Comparison of ENCODE assay signal across 18 mouse cellular contexts in the genomic region with DNA sequence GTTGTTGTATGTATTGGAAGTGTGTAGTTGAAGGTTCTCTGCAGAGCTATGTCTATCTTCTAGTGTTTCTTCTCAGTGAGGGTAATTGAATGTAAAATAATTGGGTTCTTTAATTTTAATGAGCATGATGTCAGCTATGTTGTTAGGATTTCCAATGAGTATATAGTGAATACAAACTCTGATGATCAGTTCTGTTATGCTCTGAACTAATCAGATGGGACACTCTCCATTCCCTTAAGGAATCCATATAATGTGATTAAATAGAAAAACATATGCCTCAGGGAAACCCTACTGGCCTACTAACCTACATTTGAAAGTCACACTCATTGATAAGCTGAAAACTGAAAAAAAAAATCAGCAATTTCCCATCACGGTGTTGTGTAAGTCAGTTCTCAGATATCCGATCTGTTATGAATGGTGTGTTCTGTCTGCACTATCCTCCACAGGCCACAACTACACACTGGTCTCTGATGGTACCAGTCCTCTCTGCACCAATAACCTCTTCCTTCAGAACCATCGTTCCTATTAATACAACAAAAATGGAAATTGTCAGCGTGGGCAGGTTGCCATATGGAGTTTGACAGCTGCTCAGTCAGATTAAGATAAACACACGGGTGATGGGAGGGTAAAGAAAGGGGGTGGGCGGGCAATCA.
DNase-seq lines count a peak whose midpoint lies in the region; ATAC-seq and TF ChIP-seq lines count a peak whose summit lies in the region.
"Had no signal": no experiment of that assay in that cellular context is flagged by ENCODE, and none has a peak within 500 bp of the region (broad histone marks: within the 10 kb centered on the region; RNA-seq: fewer than 3 reads in every experiment).

No protein-coding gene starts in this region.

- no peak overlapping the region for H3K27ac ChIP-seq in forebrain, embryonic 13.5 days
- H3K27ac ChIP-seq in forebrain, embryonic 11.5 days (ENCODE audit: low read depth, low read length) = no peak overlapping the region
- H3K27ac ChIP-seq in midbrain, embryonic 12.5 days (replicated peaks) = no peak overlapping the region
- H3K27ac ChIP-seq in midbrain, embryonic 11.5 days (ENCODE audit: low read depth, low read length) = no peak overlapping the region
- H3K27ac ChIP-seq: embryonic facial prominence, embryonic 15.5 days; hindbrain, embryonic 15.5 days; stomach, embryonic 15.5 days had no signal

- TF ChIP-seq CTCF in brain, embryonic 14.5 days (IDR thresholded peaks at IDR 0.05; ENCODE audit: borderline replicate concordance, extremely low read depth, insufficient read depth, insufficient read length) = no peak

- intact Hi-C loops in left cerebral cortex, postnatal 25 days (cut with DNase I) = loop anchor here (5.0 to 10.0 kb wide), 4 partner anchors 68 to 225 kb away; no protein-coding TSS in a partner anchor

- H3K9me3 ChIP-seq in forebrain, embryonic 13.5 days (replicated peaks) = no peaks in the 10 kb centered on the region
- no peaks in the 10 kb centered on the region for H3K9me3 ChIP-seq in forebrain, embryonic 11.5 days (ENCODE audit: control insufficient read depth, low read length)
- no peaks in the 10 kb centered on the region for H3K9me3 ChIP-seq in midbrain, embryonic 12.5 days
- no peaks in the 10 kb centered on the region for H3K9me3 ChIP-seq in midbrain, embryonic 11.5 days (ENCODE audit: control insufficient read depth, low read length)
- H3K9me3 ChIP-seq: embryonic facial prominence, embryonic 15.5 days; hindbrain, embryonic 15.5 days; stomach, embryonic 15.5 days had no signal

- ATAC-seq in forebrain, embryonic 13.5 days = 0 out of 2 replicates have a peak, but pooled peaks have one; percentile 43
- ATAC-seq in forebrain, embryonic 11.5 days (replicated peaks; ENCODE audit: low FRiP score) = no peak
- peak; percentile 53; the same call in 1 of the 2 replicates for ATAC-seq in midbrain, embryonic 12.5 days (ENCODE audit: low FRiP score, low read depth)
- no peak for ATAC-seq in midbrain, embryonic 11.5 days (ENCODE audit: low FRiP score)
- ATAC-seq: activated CD4-positive, CD25-positive, alpha-beta regulatory T cell, adult 4 months; liver, postnatal 0 days had no signal

- WGBS in forebrain, embryonic 13.5 days = 60% methylated on average over 6 of the region's 6 CpGs
- 82% methylated on average over 6 of the region's 6 CpGs for WGBS in forebrain, embryonic 11.5 days
- 50% methylated on average over 6 of the region's 6 CpGs for WGBS in midbrain, embryonic 12.5 days
- 66% methylated on average over 6 of the region's 6 CpGs for WGBS in midbrain, embryonic 11.5 days

- no peak for DNase-seq in forebrain, embryonic 11.5 days (ENCODE audit: low spot score)
- no peak for DNase-seq in midbrain, embryonic 11.5 days (ENCODE audit: low spot score, missing footprints)
- peak; percentile 37 for DNase-seq in brain, embryonic 14.5 days (ENCODE audit: low read depth)
- DNase-seq in left cerebral cortex, postnatal 25 days (ENCODE audit: low spot score in 2 of 2) = peak; percentile 27 to 49
- no peak for DNase-seq in embryo, embryonic 9.5 days (ENCODE audit: extremely low spot score)
- no peak for DNase-seq in c-Kit-positive CD71-positive TER-119-positive erythroid progenitor cells, embryonic 14.5 days (ENCODE audit: low spot score)
- DNase-seq: cerebellum, adult 11 months; gastrocnemius, postnatal 25 days; heart, postnatal 10 days; kidney, adult 18-20 months; liver, postnatal 0 days; lung, postnatal 36 days had no signal

- no peak overlapping the region for H3K4me2 ChIP-seq in forebrain, embryonic 13.5 days
- no peak overlapping the region for H3K4me2 ChIP-seq in forebrain, embryonic 11.5 days (ENCODE audit: low read depth, low read length, severe bottlenecking)
- H3K4me2 ChIP-seq in midbrain, embryonic 12.5 days (replicated peaks) = no peak overlapping the region
- no peak overlapping the region for H3K4me2 ChIP-seq in midbrain, embryonic 11.5 days
- H3K4me2 ChIP-seq: embryonic facial prominence, embryonic 15.5 days; stomach, embryonic 15.5 days had no signal

- no peak for TF ChIP-seq POLR2A in brain, embryonic 14.5 days (IDR thresholded peaks at IDR 0.05; ENCODE audit: borderline replicate concordance, extremely low read depth, insufficient read depth, insufficient read length, poor library complexity, severe bottlenecking)

- H3K4me3 ChIP-seq in forebrain, embryonic 13.5 days = no peak overlapping the region
- H3K4me3 ChIP-seq in forebrain, embryonic 11.5 days (ENCODE audit: low read depth, low read length) = no peak overlapping the region
- no peak overlapping the region for H3K4me3 ChIP-seq in midbrain, embryonic 12.5 days
- no peak overlapping the region for H3K4me3 ChIP-seq in midbrain, embryonic 11.5 days (ENCODE audit: low read depth, low read length)
- H3K4me3 ChIP-seq: embryonic facial prominence, embryonic 15.5 days; hindbrain, embryonic 15.5 days; stomach, embryonic 15.5 days had no signal

- peaks cover 12% of the 10 kb centered on the region for H3K4me1 ChIP-seq in forebrain, embryonic 13.5 days
- H3K4me1 ChIP-seq in forebrain, embryonic 11.5 days (replicated peaks; ENCODE audit: control insufficient read depth, insufficient read depth, low read length) = no peaks in the 10 kb centered on the region
- H3K4me1 ChIP-seq in midbrain, embryonic 12.5 days = peaks cover 12% of the 10 kb centered on the region; the same call in 1 of the 2 replicates
- peaks cover 12% of the 10 kb centered on the region; the same call in 1 of the 2 replicates for H3K4me1 ChIP-seq in midbrain, embryonic 11.5 days (ENCODE audit: control insufficient read depth, insufficient read depth, low read length)
- H3K4me1 ChIP-seq: embryonic facial prominence, embryonic 15.5 days; stomach, embryonic 15.5 days had no signal

- no peak overlapping the region for H3K9ac ChIP-seq in forebrain, embryonic 13.5 days
- no peak overlapping the region for H3K9ac ChIP-seq in forebrain, embryonic 11.5 days (ENCODE audit: low read length)
- H3K9ac ChIP-seq in midbrain, embryonic 12.5 days (replicated peaks) = no peak overlapping the region
- no peak overlapping the region for H3K9ac ChIP-seq in midbrain, embryonic 11.5 days (ENCODE audit: low read length)
- H3K9ac ChIP-seq: embryonic facial prominence, embryonic 15.5 days; hindbrain, embryonic 15.5 days; liver, postnatal 0 days; stomach, embryonic 15.5 days had no signal

- no peaks in the 10 kb centered on the region for H3K36me3 ChIP-seq in forebrain, embryonic 13.5 days (ENCODE audit: poor library complexity, severe bottlenecking)
- H3K36me3 ChIP-seq in forebrain, embryonic 11.5 days (ENCODE audit: control insufficient read depth, insufficient read depth, low read length) = no peaks in the 10 kb centered on the region
- H3K36me3 ChIP-seq in midbrain, embryonic 12.5 days = no peaks in the 10 kb centered on the region
- H3K36me3 ChIP-seq in midbrain, embryonic 11.5 days (ENCODE audit: control insufficient read depth, insufficient read depth, low read length) = no peaks in the 10 kb centered on the region
- H3K36me3 ChIP-seq: embryonic facial prominence, embryonic 15.5 days; hindbrain, embryonic 15.5 days; stomach, embryonic 15.5 days had no signal

- no peaks in the 10 kb centered on the region for H3K27me3 ChIP-seq in forebrain, embryonic 13.5 days
- no peaks in the 10 kb centered on the region for H3K27me3 ChIP-seq in forebrain, embryonic 11.5 days (ENCODE audit: control insufficient read depth, insufficient read depth, low read length)
- no peaks in the 10 kb centered on the region for H3K27me3 ChIP-seq in midbrain, embryonic 12.5 days
- H3K27me3 ChIP-seq in midbrain, embryonic 11.5 days (ENCODE audit: control insufficient read depth, insufficient read depth, low read length) = no peaks in the 10 kb centered on the region
- H3K27me3 ChIP-seq: embryonic facial prominence, embryonic 15.5 days; hindbrain, embryonic 15.5 days; stomach, embryonic 15.5 days had no signal

Comparison
In these comparisons a context has a peak if more than half of its experiments do, and no peak if none do; other contexts are left out.
1. ATAC-seq: peak in forebrain, embryonic 13.5 days (single experiment) and midbrain, embryonic 12.5 days (single experiment); none in forebrain, embryonic 11.5 days (single experiment) and midbrain, embryonic 11.5 days (single experiment).
2. DNase-seq: peak in brain, embryonic 14.5 days (single experiment) and left cerebral cortex, postnatal 25 days (2 of 2); none in forebrain, embryonic 11.5 days (single experiment), midbrain, embryonic 11.5 days (single experiment), embryo, embryonic 9.5 days (single experiment) and c-Kit-positive CD71-positive TER-119-positive erythroid progenitor cells, embryonic 14.5 days (single experiment).